Mouse (Mus musculus): ENCODE results near the gene Fam83f.
A peak's percentile ranks its signal among the peaks of the same experiment; 100 is the strongest.

DNA sequence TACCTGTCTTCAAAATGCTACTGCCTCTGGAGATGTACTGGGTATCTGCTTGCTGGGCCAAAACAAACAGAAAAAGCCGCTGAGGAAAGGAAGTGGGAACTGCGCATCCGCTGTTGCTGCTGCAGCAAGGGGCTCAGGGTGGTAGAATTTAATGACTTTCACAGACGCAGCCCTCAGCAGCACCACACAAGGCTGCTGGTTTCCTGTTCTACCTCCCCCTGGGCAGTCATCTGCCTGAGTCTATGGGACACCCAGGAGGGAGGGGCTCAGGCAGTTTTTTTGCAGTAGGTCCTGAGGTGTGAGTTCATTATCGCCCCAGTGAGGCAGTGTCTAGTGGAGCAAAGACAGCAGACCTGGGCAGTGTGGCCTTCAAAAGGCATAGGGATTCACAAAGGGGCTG lies 25.9 kb downstream of the Fam83f start:
- TF ChIP-seq CTCF (IDR thresholded peaks at IDR 0.05; ENCODE audit: borderline replicate concordance, control insufficient read depth, extremely low read depth, insufficient read depth, low read length, poor library complexity) (peak; percentile 11; the same call in 1 of the 2 replicates), POLR2A (IDR thresholded peaks at IDR 0.05; ENCODE audit: control insufficient read depth, extremely low read depth, insufficient read depth, low read length, poor library complexity) (0 out of 2 replicates have a peak, but pooled peaks have one; percentile 54)
